Mouse (Mus musculus) ovary, adult 2 months (tissue): ENCODE results near the gene Adipor1. TPM values are rescaled to one million over a fixed set of nuclear protein-coding genes. Genes with fewer than 3 reads are reported as not detected.

ENCODE experiments used
- polyA plus RNA-seq: library from polyadenylated mRNA; depleted of rRNA; stranded (reverse); fragments of >200 nt; gene quantifications from 2 replicates; pipeline ENCODE4 v1.2.3, GENCODE M21; 2012; rRNA removed

Gene Adipor1
- 114 and 145 TPM in 2 replicates for polyA plus RNA-seq

GRCm38 (mm10) chr1:134415168-134415831, at the start of gene Adipor1:
Adipor1 (plus strand) TSS chr1:134415378.

DNA sequence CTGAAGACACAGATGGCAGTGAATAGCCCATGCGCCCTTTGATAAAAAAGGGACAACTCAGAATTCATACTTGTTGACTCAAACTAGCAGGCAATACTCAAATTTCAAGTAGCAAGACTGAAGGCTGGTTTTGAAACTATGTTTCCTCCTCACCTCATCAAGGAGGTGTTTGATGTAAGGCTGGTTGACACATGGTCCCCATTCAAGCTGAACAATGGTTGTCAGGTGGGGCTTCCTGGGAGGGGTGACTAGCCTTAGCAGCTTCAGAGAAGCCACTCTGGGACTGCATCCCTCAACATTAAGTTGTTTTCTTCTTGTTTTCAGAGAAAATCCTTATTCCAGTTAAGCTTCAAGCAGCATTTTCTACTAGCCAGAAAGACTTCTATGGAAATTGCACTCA, 29.5 kb upstream of the Adipor1 start, which contains the start of gene 4933406M09Rik:
Gene 4933406M09Rik (plus strand): TSS at position 275 of the 400 bp plus-strand sequence.

DNA sequence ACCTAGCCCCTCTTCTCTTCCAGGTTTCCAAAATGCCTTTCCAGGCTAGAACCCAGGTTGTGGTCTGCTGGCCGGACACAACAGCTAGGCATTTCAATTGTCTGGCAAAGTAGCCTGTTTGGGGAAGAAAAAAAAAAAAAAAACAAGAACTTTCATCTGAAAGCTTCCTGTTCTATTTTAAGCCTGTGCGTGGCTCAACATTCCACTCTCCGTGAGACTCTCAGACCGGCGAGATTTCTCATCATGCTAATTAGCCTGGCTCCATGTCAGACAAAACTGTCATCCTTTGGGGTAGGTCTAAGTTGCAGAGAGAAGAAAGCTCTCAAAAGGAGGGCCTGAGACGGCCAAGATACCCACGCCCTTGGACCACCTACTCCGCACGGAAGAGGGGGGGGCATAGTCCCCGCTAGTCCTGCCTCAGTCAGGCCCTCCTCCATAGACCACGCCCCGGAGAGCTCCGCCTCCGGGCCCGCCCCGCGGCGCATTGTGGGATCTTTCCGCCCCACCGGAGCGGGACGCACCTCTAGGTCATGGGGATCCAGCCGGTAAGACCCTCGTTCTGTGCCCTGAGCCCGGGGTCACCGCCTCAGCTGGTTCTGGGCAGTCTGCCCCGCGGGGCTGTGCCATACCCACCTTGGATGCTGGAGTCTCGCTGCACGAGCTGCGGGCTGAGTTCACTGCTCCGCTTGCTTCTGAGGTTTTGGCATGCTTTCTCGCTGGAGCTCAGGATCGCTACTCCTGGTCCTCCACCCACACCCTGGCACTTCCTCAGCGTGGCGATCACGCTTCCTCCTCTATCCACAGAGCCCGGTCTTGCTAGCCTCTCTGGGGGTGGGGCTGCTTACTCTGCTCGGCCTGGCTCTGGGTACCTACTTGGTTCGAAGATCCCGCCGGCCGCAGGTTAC, 9.4 kb upstream of the Adipor1 start, which contains the start of gene Cyb5r1:
Gene Cyb5r1 (plus strand): TSS at position 51 of the 905 bp plus-strand sequence.

GRCm38 (mm10) chr1:134454904-134455824, 40.0 kb downstream of the Adipor1 start, which contains the start of gene Klhl12:
Klhl12 (plus strand) TSS chr1:134455531.

Other genes starting within 250 kb of the Adipor1 start
- 1.1 and 2.4 TPM in 2 replicates for gene Chil1, start 233.2 kb upstream of the Adipor1 start, polyA plus RNA-seq
- not detected in 2 replicates for gene Mybph, start 221.9 kb upstream of the Adipor1 start, polyA plus RNA-seq
- 21.1 and 22.9 TPM in 2 replicates for gene Adora1, start 179.9 kb upstream of the Adipor1 start, polyA plus RNA-seq
- gene Myog, start 125.4 kb upstream of the Adipor1 start, polyA plus RNA-seq = not detected in 2 replicates
- 7.8 and 10.4 TPM in 2 replicates for gene Ppfia4, start 82.5 kb upstream of the Adipor1 start, polyA plus RNA-seq
- gene Tmem183a, start 53.4 kb upstream of the Adipor1 start, polyA plus RNA-seq = 52.3 and 58.2 TPM in 2 replicates
- not detected in 2 replicates for gene 4933406M09Rik, start 29.4 kb upstream of the Adipor1 start, polyA plus RNA-seq
- gene Cyb5r1, start 9.8 kb upstream of the Adipor1 start, polyA plus RNA-seq = 73.0 and 80.6 TPM in 2 replicates
- 8.4 and 9.5 TPM in 2 replicates for gene Klhl12, start 40.2 kb downstream of the Adipor1 start, polyA plus RNA-seq
- 14.6 and 15.3 TPM in 2 replicates for gene Rabif, start 79.3 kb downstream of the Adipor1 start, polyA plus RNA-seq
- gene Mgat4e, start 134.3 kb downstream of the Adipor1 start, polyA plus RNA-seq = not detected in 2 replicates
- 19.8 and 39.2 TPM in 2 replicates for gene Kdm5b, start 144.8 kb downstream of the Adipor1 start, polyA plus RNA-seq
- 0.92 and 1.4 TPM in 2 replicates for gene Syt2, start 231.3 kb downstream of the Adipor1 start, polyA plus RNA-seq